Mouse (Mus musculus) neural tube, embryonic 10.5 days (tissue): Measurements from ENCODE around the gene Gsg1.

Source experiments
- DNase-seq: peaks from one replicate; pipeline ENCODE4 v3.0.0-alpha.2; 2017; ENCODE audit warnings: low spot score; ENCODE audit errors: extremely low spot score

The Gsg1 gene

DNA sequence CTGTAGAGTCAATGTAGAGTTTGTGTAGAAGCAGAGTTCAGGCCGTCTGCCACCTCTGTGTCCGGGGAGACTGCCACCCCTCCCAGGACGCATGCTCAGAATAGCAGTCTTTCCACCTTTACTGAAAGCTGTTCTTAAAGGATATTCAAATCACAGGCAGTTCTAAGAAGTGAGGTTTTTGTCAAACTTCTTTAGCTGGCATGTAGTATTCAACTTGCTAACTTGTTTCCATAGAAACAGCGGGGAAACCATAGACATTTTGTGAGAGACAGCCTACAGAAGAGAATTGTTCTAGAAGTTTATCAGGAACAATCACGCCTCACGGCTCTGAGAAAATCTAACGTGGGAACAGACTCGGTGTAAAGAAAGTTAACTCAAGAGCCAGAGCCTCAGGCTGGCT, 47.2 kb downstream of the Gsg1 start:
- DNase-seq: no peak

DNA sequence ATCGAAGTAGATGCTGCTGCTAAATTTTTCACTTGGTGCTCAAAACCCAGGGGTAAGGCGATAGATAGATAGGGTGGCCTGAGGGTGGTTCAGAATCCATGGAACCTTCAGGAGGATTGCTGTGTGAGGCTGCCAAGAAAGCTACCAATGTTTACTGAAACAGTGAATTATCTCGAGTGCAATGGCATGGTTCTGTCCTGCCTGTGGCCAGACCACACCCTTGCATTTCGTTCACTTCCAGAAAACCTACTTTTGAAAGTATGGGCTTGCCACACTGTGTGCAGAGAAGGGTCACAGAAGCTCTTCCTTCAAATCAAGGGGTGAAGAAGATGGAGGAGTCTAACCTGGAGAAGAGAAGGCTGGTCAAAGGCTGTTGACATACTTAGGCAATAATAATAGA, 48.3 kb downstream of the Gsg1 start:
- no peak for DNase-seq

DNA sequence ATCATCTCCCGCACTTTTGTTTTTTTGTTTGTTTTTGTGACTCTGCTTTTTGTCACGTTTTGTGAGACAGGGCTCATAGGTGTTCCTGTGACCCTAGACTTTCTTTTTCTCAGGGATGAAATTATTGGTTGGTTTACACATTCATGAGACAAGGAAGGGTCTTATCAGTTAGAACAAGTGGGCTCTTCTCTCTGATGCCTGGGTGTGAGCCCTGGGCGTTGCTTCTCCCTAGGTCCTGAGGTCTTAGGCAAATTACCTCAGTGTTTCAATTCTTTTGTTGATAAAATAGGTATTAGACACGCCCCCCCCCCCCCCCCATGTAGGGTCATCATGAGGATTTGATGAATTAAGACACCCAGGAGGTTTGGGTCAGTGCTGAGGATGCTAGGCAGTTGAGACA, 49.3 kb downstream of the Gsg1 start:
- DNase-seq: no peak

DNA sequence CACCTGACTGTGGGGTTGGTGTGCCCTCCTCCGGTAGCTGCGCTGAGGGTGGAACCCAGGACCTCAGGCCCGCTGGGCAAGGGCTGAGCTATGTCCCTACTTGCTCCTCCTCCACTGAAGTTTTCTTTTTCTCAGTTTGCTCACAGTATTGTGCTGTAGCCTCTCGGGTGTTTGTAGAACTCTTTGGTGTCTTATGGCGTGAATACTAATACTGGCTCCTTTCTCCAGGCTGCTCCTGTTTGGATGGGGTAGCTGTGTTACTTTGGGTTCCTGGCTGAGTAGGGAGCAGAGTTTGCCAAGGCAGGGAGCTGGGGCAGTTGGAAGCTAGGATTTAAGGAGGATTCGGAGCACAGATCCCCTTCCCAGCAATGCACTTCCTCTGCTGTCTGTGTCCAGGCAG, 50.4 kb downstream of the Gsg1 start:
- DNase-seq: no peak

DNA sequence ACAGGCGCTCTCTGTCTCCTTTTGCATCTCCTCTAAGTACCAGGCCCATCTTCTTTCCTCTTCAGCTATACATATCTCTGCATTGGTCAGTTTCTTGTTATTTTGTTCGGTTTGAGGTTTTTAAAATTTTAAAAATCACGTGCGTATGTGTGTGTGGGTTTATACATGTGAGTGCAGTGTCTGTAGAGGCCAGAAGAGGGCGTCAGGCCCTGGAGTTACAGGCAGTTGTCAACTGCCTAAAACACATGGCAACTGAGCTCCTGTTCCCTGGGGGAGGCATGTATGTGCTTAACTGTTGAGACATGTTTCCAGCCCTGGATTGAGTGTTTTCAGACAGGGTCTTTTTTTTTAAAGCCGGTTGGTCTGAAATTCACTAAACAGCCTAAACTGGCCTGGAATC, 51.5 kb downstream of the Gsg1 start:
- no peak for DNase-seq

GRCm38 (mm10) chr6:135200122-135200957, 53.8 kb downstream of the Gsg1 start:
- no peak for DNase-seq

DNA sequence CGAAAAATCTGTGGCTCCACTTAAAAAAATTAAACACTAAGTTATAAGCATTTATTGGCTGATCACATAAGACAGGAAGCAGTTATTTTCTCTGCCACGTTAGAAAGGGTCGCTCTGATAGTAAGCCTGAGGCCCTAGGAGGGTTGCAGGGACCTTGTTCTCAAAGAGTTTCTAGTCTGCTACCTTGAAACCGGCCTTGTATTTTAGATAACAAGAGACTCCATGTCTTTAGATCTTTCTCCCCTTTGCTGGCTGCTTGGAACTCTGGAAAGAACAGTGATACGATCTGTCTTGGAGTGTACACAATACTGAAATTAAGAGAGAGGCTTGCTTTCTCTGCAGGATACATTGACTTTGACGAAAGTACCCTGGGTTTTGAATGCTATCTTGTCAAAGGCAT, 55.4 kb downstream of the Gsg1 start:
- DNase-seq: no peak

DNA sequence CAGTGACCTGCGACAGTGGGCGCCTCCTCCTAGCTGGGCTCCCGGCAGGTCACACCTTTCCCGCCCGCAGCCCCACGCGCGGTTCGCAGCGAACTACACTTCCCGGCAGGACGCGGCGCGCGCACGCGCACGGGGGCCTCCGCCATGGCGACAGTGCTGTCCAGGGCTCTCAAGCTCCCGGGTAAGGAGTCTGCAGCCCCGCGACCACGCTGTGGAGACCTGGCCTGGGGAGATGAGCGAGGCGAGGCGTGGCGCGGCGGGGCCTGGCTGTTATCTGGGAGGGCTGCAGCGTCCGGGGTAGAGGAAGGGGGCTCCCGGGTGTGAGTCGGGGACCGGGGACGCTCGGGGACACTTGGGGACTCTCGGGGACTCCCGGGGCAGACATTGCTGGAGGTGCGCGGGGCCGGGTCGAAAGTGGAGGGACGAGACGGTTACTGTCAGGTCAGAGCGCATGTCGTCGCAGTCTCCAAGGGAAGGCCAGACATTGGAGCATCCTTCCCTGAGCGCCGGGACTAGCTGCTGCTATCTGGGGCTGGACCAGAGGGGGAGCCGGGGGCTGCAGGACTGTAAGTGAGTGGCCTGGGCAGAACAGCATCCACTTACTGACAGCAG, 56.1 kb downstream of the Gsg1 start, which contains the start of the genes Fam234b and Hebp1:
Gene Fam234b, plus strand, starts transcription at position 57 of the 612 bp plus-strand sequence.
Gene Hebp1, minus strand, starts transcription at position 102 of the 612 bp plus-strand sequence.
- DNase-seq: peak; percentile 84

GRCm38 (mm10) chr6:135197446-135197845, 56.7 kb downstream of the Gsg1 start:
- no peak for DNase-seq

- no peak for DNase-seq
Observed at GRCm38 (mm10) chr6:135196707-135197106, 57.4 kb downstream of the Gsg1 start.

GRCm38 (mm10) chr6:135194907-135195306, 59.2 kb downstream of the Gsg1 start:
- no peak for DNase-seq

GRCm38 (mm10) chr6:135193733-135194132, 60.4 kb downstream of the Gsg1 start:
- DNase-seq: no peak

GRCm38 (mm10) chr6:135192993-135193392, 61.2 kb downstream of the Gsg1 start:
- no peak for DNase-seq

- no peak for DNase-seq
Observed at GRCm38 (mm10) chr6:135191906-135192305, 62.2 kb downstream of the Gsg1 start.

DNA sequence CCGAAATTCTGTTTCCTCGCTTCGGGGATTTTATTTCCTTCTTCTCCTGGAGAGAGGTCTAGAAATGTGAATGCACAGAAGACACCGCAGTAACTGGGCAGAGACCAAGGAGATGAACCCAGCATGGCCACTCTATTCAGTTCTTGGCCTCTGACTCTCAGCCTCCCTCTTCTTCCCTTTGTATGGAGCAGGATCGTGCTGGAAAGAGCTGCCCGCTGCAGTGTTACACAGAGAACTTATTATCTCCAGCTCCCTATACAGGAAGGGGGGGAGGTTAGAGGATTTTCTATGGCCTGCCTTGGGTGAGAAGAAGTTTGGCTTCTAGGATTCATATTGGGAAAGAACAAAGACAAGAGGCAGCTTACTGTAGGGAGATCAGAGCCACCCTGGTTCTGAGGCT, 64.0 kb downstream of the Gsg1 start:
- DNase-seq: no peak

GRCm38 (mm10) chr6:135188629-135189028, 65.5 kb downstream of the Gsg1 start:
- no peak for DNase-seq
